Mouse (Mus musculus): ENCODE measurements at regions not wholly inside any gene's neighbourhood (a gene's known extent, or its start where the extent isn't known, plus 50 kb on each side); places are given as distances from the start of the nearest gene placed in this dataset.
A peak's percentile ranks its signal among the peaks of the same experiment; 100 is the strongest.

DNA sequence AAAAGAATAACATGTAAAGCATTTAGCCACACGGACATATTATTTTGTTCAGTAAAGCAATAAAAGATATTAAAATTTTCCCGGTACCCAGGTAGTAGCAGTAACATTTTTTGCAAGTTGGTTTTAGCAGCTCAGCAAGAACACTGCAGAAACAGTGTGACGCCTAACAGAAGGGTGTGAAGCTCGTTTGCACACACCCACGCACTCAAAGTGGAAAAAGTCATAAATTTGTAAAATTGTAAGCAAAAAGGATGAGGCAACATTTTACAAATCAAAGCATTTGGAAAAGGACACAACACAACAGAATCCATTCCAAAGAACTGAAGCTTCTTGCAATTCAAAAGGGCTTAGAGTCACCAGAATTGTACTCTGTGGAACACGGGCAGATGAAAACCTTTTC lies 1053.6 kb upstream of the Celf2 start:
- DNase-seq (ENCODE audit: low spot score), result no peak

DNA sequence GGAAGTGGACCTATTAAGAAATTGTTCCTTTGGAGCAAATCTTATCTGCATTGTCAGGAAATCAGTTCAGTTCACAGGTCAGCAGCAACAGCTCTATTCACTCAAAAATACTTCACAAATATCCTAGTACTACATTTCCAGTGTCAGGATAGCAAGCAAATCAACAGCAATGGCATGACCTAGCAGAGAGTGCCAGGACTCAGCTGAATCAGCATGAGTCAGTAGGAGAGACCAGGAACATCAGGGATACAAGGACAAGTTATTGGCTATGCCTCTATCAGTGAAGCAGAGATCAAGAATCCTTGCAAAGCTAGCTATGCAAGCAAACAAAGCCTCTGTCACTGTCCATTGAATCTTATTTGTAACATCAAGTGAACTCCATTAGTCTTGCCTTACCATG lies 1036.8 kb upstream of the Celf2 start:
- DNase-seq (ENCODE audit: low spot score), result no peak

DNA sequence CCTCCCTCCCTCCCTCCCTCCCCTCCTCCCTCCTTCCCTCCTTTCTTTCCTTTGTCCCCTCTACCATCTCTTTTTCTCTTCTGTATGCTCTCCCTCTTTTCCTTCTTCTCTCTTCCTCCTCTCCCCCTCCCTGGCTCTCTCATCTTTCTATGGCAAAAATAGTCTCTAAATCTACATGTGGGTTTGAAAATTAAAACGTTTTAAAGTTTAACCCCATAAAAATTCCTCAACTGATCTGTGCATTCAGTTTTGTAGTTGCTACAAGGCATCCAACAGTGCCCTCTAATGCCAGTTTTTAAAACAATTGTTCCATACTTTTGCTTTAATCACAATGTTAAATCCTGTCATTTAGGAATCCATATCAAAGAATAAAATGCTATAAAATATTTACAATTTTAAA lies 1027.5 kb upstream of the Celf2 start:
- no peak for DNase-seq (ENCODE audit: low spot score)

DNA sequence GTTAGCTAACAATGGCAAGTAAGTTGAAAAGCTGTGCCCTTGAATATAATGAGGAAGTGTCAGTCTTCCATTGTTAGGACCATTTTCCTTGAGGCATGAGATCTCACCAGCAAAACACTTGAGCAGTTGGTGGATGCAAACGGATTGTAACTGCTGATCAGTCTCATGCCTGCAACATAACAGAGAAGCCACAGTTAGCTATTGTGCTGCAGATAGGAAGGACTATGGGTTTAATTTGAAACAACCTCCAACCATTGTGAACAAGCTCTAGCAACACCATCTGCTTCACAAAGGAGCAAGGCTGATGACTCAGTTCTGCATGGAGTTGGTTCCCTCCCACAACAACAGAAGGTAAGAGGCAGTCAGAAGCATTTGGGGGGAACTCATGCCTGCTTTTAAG lies 989.1 kb upstream of the Celf2 start:
- no peak for DNase-seq (ENCODE audit: low spot score)

DNA sequence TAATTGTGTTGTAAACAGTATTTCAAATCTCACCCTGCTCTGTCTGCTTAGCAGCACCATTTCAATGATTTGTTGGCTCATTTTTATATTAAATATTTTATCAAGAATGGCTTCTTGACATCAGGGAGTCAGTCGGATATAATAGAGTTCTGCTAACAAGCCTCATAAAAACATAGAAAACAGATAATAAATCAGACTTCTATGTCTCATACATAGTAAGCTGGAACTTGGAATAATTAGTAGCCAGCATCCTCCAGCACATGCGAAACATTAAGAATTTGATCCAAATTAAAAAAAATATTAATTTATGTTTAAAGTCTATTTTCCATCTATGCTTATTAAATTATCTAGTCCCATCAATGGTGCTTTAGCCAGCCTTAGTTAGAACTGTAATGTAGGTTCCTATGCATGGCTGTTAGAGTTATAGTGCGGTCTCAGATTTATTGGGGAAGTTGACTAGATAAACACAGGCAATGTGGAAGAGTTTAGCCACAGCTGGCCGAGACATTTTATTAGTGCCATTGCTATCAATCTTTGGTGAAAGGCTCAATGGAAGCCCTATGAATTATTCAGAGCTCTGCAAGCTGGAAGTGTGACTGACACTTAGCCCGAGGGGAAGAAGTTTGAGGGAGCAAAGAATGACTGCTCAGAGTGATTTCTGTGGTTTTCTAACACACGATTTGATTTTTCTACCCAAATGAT lies 968.6 kb upstream of the Celf2 start:
- no peak for DNase-seq (ENCODE audit: low spot score)

DNA sequence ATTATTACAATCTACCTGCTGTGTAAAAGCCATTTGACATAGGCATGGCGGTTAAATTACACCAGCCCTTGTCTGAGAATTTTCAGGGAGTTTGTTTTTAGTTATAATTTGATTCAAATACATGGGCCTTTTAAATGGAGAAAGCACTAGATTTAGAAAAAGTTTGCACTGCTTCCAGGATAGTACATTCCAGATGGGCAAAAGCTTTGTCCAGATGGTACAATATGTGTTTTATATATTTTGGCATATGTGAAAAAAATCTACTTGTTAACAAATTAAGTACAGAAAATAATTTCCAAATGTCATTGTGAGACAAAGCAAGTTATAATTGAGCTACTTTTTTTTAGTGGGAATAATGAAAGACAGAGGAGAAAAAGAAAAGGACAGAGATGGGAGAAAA lies 961.2 kb upstream of the Celf2 start:
- no peak for DNase-seq (ENCODE audit: low spot score)

DNA sequence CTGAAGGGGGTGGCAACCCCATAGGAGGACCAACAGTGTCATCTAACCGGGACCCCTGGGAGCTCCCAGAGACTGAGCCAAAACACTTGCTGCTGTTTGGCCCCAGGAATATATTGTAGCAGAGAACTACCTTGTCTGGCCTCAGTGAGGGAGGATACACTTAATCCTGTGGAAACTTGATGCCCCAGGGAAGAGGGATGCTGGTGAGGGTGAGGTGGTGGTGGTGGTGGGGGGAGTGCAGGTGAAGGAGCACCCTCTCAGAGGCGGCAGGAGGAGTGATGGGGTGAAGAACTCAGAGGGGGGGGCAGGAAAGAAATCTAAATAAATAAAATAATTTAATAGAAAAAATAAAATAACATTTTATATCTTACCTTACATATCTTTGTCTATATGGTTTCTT lies 959.6 kb upstream of the Celf2 start:
- DNase-seq (ENCODE audit: low spot score), result no peak

DNA sequence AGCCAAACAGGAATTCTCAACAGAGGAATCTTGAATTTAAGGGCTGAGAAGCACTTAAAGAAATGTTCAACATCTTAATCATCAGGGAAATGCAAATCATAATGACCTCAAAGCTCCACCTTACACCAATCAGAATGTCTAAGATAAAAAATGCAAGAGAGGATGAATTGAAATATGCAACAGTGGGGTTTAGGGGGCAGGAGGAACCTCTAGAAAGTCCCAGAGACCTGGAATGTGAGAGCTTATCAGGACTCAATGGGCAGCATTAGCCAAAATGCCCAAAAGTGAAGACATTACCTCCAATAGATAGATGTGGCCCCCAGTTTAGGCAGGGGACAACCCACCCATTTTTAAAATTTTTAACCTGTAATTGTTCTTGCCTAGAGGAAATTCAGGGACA lies 959.0 kb upstream of the Celf2 start:
- DNase-seq (ENCODE audit: low spot score), result no peak

DNA sequence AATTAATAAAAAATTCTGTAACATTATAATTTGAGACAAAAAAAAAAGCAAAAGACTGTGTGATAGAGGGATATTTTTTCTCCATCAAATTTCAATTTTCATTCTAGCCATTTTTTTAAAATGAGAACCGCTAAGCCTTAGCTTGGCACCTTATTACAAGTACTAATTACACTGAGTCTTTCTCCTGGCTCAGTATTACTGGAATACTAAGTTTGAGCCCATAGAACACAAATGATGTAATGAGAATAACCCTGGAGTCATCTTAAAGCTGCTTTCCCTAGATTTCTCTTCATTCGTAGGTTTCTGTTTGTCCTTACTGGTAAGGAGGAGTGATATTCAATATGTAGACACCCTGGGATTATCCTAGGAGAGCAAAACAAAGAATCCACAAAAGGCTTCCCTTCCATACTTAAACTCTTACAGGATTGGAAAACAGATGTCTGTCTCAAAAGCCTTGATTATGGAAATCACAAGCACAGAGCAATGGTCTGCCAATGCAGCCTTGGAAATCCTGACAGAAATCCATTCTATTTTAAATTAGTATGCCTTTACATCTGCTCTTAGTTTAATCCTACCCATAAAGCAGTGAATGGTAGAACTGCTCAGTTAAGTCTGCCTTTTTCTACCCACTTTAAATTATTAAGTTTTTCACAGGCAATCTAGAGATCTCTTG lies 958.3 kb upstream of the Celf2 start:
- DNase-seq (ENCODE audit: low spot score), result no peak

DNA sequence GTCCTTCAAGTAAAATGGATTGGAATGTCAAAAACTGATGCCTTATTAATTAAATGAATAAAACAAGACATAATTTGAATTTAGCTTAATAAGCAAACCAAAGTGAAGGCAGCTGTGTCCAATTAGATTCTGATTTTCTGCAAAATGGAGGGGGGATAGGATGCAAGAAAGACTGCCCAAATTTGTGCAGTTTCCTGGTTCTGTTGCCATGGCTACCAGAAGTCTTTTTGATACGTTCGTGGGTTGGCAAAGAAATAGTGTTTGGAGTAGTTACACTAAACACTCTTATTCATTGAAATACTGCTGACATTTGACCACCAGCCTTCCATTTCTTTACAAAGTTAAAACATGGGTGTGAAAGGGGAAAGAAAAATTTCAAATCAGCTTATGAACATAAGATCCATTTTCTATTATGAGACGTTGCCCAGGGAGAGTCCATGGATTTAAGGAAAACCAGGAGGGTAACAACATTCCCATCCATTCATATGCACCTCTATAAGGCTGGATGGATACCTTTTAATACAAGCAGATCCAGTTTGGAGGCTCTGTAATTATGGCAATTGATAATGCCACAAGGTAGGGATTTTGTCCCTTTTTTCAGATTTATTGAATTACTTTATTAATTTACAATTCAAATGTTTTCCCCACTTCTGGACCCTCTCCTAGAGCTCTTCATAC lies 943.3 kb upstream of the Celf2 start:
- no peak for DNase-seq (ENCODE audit: low spot score)

DNA sequence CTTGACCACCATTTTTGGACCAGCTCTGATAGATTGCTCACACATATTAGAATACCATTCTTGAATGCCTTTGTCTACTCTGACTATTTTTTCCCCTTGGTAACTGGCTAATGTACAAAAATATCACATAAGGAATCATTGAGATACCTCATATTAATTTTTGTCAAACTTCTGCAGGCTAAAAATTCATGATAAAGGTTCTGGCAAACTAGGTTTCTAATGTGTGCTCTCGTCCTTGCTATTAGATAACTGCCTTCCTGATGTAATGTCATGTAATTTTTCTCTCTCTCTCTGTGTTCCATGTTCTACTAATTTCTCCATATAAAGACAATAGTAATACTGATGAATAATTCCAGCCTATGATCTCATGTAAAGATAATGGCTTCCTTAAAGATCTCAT lies 931.9 kb upstream of the Celf2 start:
- no peak for DNase-seq (ENCODE audit: low spot score)

DNA sequence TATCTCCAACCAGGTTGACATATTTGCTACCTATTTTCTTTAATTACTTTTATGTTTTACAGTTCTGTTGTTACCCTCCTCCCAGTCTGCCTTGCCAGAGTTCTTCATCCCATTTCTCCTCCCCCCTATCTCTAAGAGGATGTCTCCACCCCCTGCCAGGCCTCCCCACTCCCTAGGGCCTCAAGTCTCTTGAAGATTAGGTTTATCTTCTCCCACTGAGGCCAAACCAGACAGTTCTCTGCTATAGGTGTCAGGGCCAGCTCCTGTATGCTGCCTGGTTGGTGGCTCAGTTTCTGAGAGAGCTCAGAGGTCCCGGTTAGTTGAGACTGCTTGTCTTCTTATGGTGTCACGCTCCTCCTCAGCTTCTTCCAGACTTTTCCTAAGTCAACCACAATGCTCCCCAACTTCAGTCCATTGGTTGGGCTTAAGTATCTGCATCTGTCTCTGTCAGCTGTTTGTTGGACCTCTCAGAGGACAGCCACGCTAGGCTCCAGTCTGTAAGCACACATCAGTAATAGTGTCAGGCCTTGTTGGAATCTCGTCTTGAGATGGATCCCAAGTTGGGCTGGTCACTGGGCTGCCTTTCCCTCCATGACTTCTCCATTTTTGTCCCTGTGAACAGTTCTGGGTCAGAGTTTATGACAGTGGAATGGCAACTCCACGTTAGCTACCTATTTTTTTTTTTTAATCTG lies 920.4 kb upstream of the Celf2 start:
- no peak for DNase-seq (ENCODE audit: low spot score)

DNA sequence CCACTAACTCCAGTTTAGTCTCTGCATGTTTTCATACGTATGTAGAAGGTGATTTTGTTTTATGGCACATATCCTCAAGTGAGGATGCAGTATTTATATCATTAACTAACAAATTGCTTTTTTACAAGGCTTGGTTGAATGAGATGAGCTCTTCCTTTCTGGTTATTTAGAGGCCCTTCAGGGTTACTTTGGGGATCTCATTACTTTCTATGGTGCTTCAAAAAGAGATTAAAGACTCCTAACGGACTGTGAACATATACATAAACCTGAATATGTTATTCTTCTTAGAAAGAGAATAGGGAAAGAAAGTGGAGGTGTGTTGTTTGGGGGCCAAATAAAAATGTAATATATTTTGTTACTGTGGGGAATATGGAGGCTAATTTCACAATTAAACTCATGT lies 918.8 kb upstream of the Celf2 start:
- DNase-seq (ENCODE audit: low spot score), result no peak

DNA sequence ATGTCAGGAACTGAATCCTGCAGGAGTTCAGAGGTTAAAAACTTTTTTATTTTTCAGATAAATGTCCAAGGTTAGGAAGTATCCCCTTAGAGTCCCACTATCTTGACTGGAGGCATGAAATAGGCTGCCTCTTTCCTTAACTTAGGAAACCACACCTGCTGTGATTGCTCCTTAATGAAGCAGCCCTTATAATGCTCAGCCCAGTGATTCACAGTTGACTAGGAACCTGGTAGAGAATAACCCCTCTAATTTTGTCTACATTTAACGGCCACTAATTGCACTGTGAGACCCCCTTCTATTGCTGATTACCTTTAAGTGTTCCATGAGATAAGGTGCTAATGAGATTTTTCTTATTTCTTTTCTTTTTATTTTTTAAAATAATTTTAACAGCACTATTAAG lies 918.4 kb upstream of the Celf2 start:
- no peak for DNase-seq (ENCODE audit: low spot score)

DNA sequence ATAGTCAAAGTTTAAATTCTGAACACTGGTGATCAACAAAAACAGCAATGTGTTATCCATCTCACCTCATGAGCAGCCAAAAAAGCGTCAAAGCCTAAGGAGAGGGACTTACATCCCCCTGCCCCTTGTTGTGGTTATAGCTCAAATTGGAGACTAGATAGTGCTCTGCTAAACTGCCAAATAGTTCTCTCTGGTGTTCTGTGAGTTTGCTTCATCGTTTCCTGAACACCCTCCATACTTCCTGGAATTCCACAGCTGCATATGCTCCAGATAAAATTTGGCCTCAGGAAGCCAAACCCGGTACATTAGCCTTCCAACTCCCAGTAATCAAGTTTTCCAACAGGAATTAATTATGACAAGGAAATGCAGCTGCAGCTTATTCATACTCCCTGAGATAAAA lies 906.6 kb upstream of the Celf2 start:
- no peak for DNase-seq (ENCODE audit: low spot score)

DNA sequence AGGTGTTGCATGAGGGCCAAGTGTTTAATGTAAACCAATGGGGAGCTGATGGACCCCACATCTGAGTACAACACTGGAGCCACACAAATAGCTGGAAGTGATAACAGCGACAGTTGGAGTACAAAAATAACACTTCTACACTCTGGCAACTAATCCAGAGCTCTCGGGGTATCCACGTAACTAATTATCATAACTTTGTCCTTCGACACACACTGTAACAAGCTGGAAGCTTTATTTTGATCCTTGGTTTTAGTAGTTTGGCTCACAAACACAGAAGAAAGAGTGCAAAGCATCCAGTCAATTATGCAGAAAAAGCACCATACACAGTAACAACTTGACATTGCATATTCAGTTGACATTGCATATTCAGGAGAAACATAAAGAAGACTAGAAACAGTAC lies 884.8 kb upstream of the Celf2 start:
- DNase-seq (ENCODE audit: low spot score), result no peak

DNA sequence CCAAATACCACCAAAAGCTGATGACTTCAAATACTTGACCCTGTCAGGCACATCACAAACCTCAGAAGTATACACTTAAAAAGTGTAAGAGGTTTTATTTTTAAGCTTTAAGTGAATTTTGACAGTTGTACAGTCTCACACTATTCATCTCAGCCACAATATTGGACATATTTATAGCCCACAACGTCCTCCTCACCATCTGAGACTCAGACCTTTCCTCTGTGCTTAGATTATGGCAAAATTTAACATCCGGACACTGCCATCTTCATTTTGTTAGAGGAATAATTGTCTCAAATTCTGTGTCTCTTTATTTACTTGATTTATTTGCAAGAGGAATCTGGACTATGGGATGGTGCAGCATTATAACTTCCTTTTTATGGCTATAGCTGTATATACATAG lies 880.2 kb upstream of the Celf2 start:
- no peak for DNase-seq (ENCODE audit: low spot score)

DNA sequence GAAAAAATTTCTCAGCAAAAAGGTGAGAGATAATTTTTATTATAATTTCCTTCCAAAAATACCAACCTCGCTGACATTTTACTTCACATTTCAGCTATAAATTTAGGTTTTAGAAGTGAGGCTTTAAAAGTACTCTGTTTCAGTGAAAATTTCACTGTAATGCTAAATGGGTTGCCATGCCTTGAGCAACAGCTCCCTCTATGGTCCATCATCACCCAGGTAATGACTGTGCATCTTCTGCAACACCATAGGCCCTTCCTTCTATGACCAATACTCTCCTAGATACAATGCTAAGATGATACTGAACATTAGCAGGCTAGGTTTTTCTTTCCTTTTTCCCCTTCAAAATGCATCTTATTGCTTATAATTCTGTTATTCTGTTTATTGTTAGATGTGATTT lies 870.9 kb upstream of the Celf2 start:
- peak; percentile 47 for DNase-seq (ENCODE audit: low spot score)

DNA sequence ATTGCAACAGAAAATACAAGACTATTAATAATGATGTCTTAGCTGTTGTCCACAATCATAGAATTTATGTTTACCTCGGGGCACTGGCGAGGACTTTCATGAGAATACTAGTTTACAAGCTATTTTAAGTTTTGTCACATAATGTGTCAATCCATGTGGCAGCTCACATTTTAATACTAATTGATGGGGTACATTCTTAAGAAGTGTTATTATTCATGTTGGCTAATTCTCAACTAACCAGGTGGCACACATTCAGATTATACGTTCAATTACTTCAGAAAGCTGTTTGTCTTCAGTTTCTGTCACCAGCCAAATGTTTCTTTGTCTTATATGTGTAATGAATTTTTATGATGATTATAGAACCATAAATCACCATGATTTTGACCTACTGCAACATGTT lies 870.2 kb upstream of the Celf2 start:
- no peak for DNase-seq (ENCODE audit: low spot score)

DNA sequence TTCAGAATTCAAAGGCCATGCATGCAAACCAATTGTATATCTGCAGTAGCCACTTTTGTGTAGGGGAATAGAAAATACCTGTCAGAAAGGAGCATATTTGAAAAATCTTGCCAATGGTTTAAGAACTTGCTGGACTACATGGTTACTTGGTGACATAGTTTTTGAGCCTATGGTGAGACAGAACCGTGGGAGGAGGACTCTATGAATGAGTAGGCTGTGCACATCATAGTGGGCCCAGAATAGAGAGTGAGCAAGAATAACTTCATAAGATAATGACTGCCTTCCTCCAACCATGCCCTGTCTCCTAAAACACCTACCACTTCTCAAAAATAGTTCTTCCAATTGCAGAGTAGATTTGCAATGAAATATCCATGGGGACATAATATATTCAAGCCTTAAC lies 838.5 kb upstream of the Celf2 start:
- DNase-seq (ENCODE audit: low spot score), result no peak

DNA sequence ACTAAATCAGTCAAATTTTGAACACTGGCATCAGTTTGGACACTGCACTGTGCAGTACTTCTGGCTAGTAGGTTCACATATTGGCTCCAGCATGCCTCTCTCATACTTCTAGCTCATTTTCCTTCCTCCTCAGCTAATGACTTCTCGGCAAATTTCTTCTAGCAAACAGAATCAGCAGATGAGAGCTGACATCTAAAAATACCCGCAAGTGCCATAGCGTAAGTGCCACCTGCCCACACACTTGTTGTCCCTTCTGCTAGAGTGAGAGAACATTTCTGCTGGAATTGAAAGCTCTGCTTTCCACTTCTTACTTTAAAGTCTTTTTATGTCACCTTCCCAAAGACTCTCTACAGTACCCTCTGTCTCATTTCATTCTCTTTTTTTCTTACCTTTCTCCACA lies 835.4 kb upstream of the Celf2 start:
- no peak for DNase-seq (ENCODE audit: low spot score)

DNA sequence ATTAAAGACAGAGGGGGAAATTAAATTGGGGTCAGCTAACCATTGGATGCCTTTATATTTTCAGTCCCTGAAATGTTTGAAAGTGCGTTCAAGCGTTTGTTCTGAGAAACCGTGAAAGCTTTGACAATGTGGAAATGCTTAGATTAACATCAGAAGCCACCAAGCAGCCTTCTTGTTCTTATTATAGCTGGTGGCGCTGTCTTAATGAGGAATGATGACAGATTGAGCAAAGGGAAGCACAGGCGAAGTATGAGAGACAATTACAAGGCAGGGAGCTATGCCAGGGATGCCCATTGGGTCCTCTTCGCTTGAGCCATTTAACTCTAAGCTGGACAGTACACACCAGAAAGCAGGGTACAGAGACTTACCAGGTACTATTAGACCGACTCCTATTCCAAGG lies 828.9 kb upstream of the Celf2 start:
- no peak for DNase-seq (ENCODE audit: low spot score)

DNA sequence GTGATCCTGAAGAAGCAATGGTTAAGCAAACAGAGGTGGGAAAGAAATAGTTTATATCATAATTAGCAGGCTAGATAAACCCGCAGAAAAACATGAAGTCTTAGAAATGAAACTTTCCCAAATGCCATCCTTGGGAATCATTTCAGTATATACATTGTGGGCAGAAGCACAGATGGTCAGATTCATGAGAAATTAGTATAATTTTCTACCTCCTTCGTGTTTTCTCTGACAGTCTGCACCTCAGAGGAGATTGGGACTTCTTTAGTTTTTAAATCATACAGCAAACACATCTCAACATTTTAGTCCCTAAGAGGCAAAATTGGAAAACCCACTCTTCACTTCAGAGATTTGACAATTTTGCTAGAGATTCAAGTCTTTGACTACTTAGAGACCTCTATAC lies 786.6 kb upstream of the Celf2 start:
- no peak for DNase-seq (ENCODE audit: low spot score)
